Mouse (Mus musculus) MEL-GATA-1-ER (cell line): ENCODE measurements around the gene Tmem87b.

Source experiments
- DNase-seq: peaks from one replicate; pipeline ENCODE4 v3.0.0-alpha.2; 2012; ENCODE audit warnings: low read depth; ENCODE audit errors: extremely low read depth

Gene Tmem87b

DNA sequence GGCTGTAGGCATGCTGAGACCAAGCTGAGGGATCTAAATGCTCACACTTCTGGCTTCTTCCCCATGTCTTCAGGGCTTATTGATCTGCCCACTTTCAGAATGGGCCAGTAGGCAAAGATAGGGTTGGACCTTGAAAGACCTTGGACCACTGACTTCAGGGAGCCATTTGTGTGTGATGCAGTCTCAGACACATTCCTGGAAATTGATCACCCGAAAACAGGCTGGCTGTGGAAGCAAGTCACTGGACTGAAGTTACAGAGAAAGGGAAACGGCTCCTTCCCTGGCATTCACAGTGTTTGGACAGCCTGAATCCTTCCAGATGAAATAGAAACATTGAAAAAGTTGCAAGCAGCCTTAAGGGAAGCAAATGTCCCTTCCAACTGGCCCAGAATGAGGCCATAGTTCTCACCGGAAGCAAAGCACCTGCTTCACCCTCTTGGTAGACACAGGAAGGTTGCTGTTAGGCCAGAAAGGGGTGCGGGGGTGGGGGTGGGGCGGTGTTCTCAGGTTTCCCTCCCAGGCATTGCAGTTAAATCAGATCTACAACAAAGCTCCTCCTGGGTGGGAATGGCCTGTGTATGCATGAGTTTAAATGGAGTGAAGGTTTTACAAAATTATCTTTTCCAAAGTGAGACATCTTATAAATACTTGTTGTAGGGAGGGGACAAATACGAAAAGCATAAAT, 70.1 kb downstream of the Tmem87b start:
- DNase-seq: no peak

DNA sequence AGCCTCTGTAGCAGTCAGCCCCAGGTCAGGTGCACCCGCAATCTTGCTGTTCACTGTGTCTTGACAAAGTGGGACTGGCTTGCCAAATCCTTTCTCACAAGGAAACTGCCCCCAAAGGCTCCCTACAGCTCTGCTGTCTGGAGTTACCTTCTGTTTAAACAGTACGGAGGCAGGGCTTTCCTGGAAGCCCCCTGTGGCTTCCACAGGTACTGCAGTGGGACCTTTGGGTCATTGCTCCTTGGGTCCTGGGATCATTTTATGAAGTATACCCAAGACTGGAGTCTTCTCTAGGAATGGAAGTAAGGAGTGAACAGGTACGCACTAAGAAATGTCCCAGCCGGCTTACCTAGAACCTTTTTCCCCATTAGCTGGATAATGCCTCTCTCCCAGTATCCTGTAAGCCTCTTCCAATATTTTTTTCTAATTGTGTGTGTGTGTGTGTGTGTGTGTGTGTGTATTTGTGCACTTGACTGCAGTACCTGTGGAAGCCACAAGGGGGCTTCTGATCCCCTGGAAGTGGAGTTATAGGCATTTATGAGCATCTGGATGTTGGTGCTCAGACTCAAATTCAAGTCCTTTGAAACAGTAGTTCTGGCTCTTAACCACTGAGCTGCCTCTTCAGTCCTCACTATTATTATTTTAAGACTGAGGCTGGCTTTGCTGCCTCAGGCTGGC, 72.9 kb downstream of the Tmem87b start:
- no peak for DNase-seq

DNA sequence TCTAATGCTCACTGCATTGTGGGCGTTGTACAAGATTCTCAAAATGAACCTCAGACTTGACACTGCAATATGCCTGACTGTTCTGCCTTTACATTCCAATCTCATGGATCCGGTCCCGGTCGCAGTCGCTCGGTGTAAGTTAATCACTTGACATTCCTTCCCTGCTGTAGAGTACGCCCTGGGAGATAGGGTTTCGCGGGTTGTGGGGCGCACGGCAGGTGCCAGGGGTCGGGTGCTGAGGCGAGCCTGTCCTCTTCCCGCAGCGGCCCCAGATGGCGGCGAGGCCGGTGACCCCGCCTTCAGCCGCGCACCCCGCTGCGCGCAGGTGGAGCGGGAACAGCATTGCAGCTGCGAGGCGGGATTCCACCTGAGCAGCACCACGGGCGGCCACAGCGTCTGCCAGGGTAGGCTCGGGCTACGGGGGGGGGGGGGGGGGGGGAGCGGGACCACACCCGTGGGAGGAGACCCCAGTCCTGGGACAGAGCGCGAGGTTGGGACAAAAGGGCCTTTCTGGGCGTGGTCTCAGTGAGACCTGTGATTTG, 74.3 kb downstream of the Tmem87b start:
- no peak for DNase-seq

DNA sequence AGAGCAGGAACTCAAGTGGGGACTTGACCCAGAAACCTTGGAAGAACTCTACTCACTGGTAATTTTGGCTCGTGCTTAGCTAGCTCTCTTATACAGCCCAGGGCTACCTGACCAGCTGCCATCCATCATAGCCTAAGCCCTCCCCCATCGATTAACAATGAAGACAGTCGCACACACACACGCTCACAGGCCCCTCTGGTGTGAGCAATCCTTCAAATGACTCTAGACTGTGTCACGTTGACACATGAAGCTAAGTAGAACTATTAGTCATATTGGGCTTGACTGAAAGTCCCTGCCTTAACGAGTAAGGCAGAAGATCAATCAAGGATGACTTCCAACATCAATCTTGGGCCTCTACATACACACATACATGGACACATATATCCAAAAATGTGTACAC, 84.9 kb downstream of the Tmem87b start:
- DNase-seq: no peak

DNA sequence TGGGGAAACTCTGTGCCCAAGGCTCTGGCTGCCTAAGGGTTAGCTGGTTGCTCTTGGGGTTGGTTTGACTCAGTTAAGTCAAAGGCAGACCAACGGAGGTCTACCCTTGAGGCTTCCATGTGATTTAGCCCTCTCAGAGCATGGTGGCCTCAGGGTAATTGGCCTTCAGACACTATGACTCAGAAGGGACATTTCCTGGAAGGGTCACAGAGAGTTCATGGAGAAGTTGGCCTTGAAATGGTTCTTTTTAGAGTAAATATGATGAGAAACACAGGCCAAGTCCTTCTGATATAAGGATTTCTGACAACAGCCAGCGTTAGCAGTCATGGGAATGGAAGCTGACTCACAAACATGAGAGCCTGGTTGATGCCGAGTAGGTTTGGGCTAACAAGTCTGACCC, 85.7 kb downstream of the Tmem87b start:
- DNase-seq: no peak
